Mouse (Mus musculus) lung, embryonic 14.5 days (tissue): ENCODE measurements around the gene Rdh5. TPM values are rescaled to one million over a fixed set of nuclear protein-coding genes. Genes with fewer than 3 reads are reported as not detected.

ENCODE experiments used
- ATAC-seq: fragments of 200-750 bp; cut with Nextera tagmentation; 2 replicates; pipeline ENCODE4 v1.8.0; 2017; ENCODE audit warnings: mild to moderate bottlenecking, moderate TSS enrichment, moderate library complexity; ENCODE audit not compliant: insufficient read depth
- DNase-seq: peaks from one replicate; pipeline ENCODE4 v3.0.0-alpha.2; 2015
- H3K27ac ChIP-seq: fragments of 300-500 bp; sonication (generic); 2 replicates; pipeline ENCODE4 v1.5.1; 2014; ENCODE audit warnings: low read depth, mild to moderate bottlenecking, moderate library complexity
- H3K27me3 ChIP-seq: fragments of 300-500 bp; sonication (generic); 2 replicates; pipeline ENCODE4 v1.6.1; 2014; ENCODE audit warnings: low read length, control low read depth; ENCODE audit not compliant: insufficient read depth
- H3K36me3 ChIP-seq: fragments of 300-500 bp; sonication (generic); 2 replicates; pipeline ENCODE4 v1.6.1; 2014; ENCODE audit warnings: control low read depth; ENCODE audit not compliant: insufficient read depth
- H3K4me1 ChIP-seq: fragments of 300-500 bp; sonication (generic); 2 replicates; pipeline ENCODE4 v1.6.1; 2014; ENCODE audit warnings: antibody characterized with exemption, control low read depth; ENCODE audit not compliant: insufficient read depth
- H3K4me2 ChIP-seq: fragments of 300-500 bp; sonication (generic); 2 replicates; pipeline ENCODE4 v1.6.1; 2014; ENCODE audit warnings: mild to moderate bottlenecking
- H3K4me3 ChIP-seq: fragments of 300-500 bp; sonication (generic); 2 replicates; pipeline ENCODE4 v1.5.1; 2014; ENCODE audit warnings: low read depth, low read length
- H3K9ac ChIP-seq: fragments of 300-500 bp; sonication (generic); 2 replicates; pipeline ENCODE4 v1.6.1; 2014
- H3K9me3 ChIP-seq: fragments of 300-500 bp; sonication (generic); 2 replicates; pipeline ENCODE4 v1.6.1; 2016; ENCODE audit warnings: low read depth, low read length, control low read depth
- CTCF ChIP-seq: IDR thresholded peaks from 2 replicates; pipeline ENCODE4 v1.5.1; 2016; ENCODE audit warnings: antibody characterized with exemption, low read depth
- WGBS: fragments of 180-500 bp; shearing (Covaris S2); extraction: QIAGEN DNeasy Blood & Tissue Kit; methylation state at CpG from one replicate; pipeline ENCODE4 v1.1.7; 2014; 5-methylcytosine and 5-hydroxymethylcytosine counted together
- polyA plus RNA-seq: library from polyadenylated mRNA; unstranded; fragments of >200 nt; fragmentation: Nextera tagmentation; extraction: Ambion mirVana; gene quantifications from 2 replicates; pipeline ENCODE4 v1.2.1, GENCODE M21; 2014

The Rdh5 gene
- polyA plus RNA-seq, 1 experiment from 2014 or later: 12.5 TPM

DNA sequence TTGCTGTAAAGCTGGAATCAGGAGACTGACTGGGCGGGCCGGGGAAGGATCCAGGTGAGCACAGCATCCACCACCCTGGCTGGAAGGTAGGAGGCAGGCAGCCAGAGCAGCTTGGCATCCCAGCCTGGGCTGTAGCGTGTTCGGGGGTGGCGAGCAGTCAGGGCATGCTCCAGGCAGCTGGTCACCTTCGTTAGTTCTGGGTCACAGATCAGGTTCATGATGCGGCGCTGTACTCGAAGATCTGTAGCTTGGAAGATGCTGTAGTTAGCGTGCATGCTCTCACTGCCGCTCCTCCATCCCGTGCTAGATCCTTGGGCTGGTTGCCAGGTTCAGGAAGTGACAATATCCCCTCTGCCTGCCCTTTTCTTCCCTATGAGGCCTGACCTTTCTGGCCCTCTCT, 9.0 kb downstream of the Rdh5 start:
- ATAC-seq (no peak), DNase-seq (no peak)
- no peak for TF ChIP-seq CTCF
- Histone ChIP-seq H3K4me3 (no peak overlapping the region), H3K27me3 (no peaks in the 10 kb centered on the region), H3K9me3 (no peaks in the 10 kb centered on the region), H3K4me1 (peaks cover 4% of the 10 kb centered on the region; the same call in 1 of the 2 replicates), H3K4me2 (no peak overlapping the region), H3K9ac (no peak overlapping the region), H3K27ac (no peak overlapping the region), H3K36me3 (peaks cover 58% of the 10 kb centered on the region)
- WGBS: 90% methylated on average over 12 of the region's 12 CpGs

GRCm38 (mm10) chr10:128913219-128913618, 9.5 kb downstream of the Rdh5 start:
- Histone ChIP-seq H3K27me3 (no peaks in the 10 kb centered on the region), H3K4me2 (no peak overlapping the region), H3K9ac (no peak overlapping the region), H3K9me3 (no peaks in the 10 kb centered on the region), H3K36me3 (peaks cover 54% of the 10 kb centered on the region), H3K27ac (no peak overlapping the region), H3K4me3 (no peak overlapping the region), H3K4me1 (peaks cover 4% of the 10 kb centered on the region; the same call in 1 of the 2 replicates)
- ATAC-seq (no peak), DNase-seq (peak; percentile 97)
- TF ChIP-seq CTCF: peak; percentile 98
- 7% methylated on average over 5 of the region's 5 CpGs for WGBS

GRCm38 (mm10) chr10:128912791-128913190, 9.9 kb downstream of the Rdh5 start:
- TF ChIP-seq CTCF: no peak
- Histone ChIP-seq H3K27me3 (no peaks in the 10 kb centered on the region), H3K4me1 (peaks cover 4% of the 10 kb centered on the region; the same call in 1 of the 2 replicates), H3K9ac (no peak overlapping the region), H3K4me2 (no peak overlapping the region), H3K36me3 (peaks cover 50% of the 10 kb centered on the region), H3K4me3 (no peak overlapping the region), H3K9me3 (no peaks in the 10 kb centered on the region), H3K27ac (no peak overlapping the region)
- DNase-seq: no peak
- 74% methylated on average over 4 of the region's 4 CpGs for WGBS
- ATAC-seq: no peak

DNA sequence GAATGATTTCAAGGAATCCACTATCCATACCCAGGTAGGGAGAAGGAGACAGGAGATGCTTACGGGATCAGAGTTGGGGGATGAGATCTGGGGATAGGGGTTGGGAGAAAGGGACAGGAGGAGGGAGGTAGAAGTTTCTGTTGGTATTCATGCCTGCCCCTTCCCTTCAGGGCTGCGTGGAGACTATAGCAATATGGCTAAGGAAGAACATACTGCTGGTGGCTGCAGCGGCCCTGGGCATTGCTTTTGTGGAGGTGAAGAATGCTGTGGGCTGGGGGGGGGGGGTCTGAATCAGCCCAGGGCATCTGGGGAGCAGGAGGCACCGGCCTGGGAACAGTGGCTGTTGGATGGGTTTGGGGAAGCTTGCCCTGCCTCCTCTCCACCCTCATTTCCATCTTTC, 10.4 kb downstream of the Rdh5 start:
- H3K4me2 ChIP-seq: no peak overlapping the region
- no peaks in the 10 kb centered on the region for H3K27me3 ChIP-seq
- peaks cover 4% of the 10 kb centered on the region; the same call in 1 of the 2 replicates for H3K4me1 ChIP-seq
- DNase-seq (no peak), ATAC-seq (no peak)
- H3K27ac ChIP-seq: no peak overlapping the region
- H3K9ac ChIP-seq: no peak overlapping the region
- no peak overlapping the region for H3K4me3 ChIP-seq
- H3K9me3 ChIP-seq: no peaks in the 10 kb centered on the region
- TF ChIP-seq CTCF: no peak
- WGBS: 77% methylated on average over 4 of the region's 4 CpGs
- H3K36me3 ChIP-seq: peaks cover 45% of the 10 kb centered on the region

DNA sequence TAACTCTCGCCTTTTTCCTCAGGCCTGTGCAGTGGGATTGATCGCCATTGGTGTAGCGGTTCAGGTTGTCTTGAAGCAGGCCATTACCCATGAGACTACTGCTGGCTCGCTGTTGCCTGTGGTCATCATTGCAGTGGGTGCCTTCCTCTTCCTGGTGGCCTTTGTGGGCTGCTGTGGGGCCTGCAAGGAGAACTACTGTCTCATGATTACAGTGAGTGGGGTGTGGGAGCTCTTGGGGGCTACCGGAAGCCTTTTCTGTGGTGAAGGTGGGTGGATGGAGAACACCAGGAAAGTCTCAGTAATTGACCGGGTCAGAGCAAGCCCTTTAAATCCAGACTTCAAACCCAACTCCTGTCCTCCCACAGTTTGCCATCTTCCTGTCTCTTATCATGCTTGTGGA, 11.3 kb downstream of the Rdh5 start:
- no peak for ATAC-seq
- TF ChIP-seq CTCF: no peak
- Histone ChIP-seq H3K27ac (no peak overlapping the region), H3K36me3 (peaks cover 36% of the 10 kb centered on the region), H3K27me3 (no peaks in the 10 kb centered on the region), H3K4me2 (peak overlapping the region; percentile 74), H3K9ac (no peak overlapping the region), H3K4me3 (peak overlapping the region; percentile 86; the same call in 1 of the 2 replicates), H3K9me3 (no peaks in the 10 kb centered on the region), H3K4me1 (peaks cover 4% of the 10 kb centered on the region; the same call in 1 of the 2 replicates)
- DNase-seq: no peak
- WGBS: 86% methylated on average over 6 of the region's 6 CpGs

GRCm38 (mm10) chr10:128910066-128910841, 12.4 kb downstream of the Rdh5 start:
- H3K4me1 ChIP-seq: peaks cover 4% of the 10 kb centered on the region; the same call in 1 of the 2 replicates
- H3K9ac ChIP-seq: peak overlapping the region; percentile 96
- H3K4me2 ChIP-seq: peak overlapping the region; percentile 74
- DNase-seq (peak; percentile 76), ATAC-seq (peak; percentile 44)
- H3K9me3 ChIP-seq: no peaks in the 10 kb centered on the region
- peak overlapping the region; percentile 86 for H3K4me3 ChIP-seq
- peak overlapping the region; percentile 92 for H3K27ac ChIP-seq
- H3K36me3 ChIP-seq: peaks cover 30% of the 10 kb centered on the region
- H3K27me3 ChIP-seq: no peaks in the 10 kb centered on the region
- 1% methylated on average over 64 of the region's 66 CpGs for WGBS
- TF ChIP-seq CTCF: no peak

DNA sequence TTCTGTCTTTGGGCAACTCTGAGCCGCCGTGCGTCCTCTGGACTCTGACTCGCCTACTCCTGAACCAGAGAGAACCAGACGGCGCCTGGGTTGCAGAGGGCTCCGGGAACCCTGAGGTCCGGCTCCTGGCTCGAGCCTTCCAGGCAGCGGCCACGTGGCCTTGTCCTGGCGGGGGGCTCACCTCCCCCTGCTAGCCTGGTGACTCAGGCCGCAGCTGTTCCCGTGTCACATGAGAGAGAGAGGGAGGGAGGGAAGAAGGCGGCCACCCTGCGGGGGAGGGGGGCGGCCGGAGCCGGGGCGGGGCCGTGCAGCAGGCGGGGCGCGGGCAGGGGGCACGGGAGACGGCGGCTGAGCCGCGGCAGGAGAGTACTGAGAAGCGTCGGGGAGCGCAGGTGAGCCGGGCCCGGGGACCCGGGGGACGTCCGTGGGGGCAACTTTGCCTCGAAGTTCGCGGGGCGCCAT, 13.1 kb downstream of the Rdh5 start:
- ATAC-seq (peak; percentile 84), DNase-seq (peak; percentile 92)
- H3K4me2 ChIP-seq: peak overlapping the region; percentile 74
- TF ChIP-seq CTCF: no peak
- peak overlapping the region; percentile 96 for H3K9ac ChIP-seq
- peak overlapping the region; percentile 92 for H3K27ac ChIP-seq
- H3K36me3 ChIP-seq: peaks cover 24% of the 10 kb centered on the region
- H3K9me3 ChIP-seq: no peaks in the 10 kb centered on the region
- H3K27me3 ChIP-seq: no peaks in the 10 kb centered on the region
- H3K4me3 ChIP-seq: peak overlapping the region; percentile 86
- peaks cover 4% of the 10 kb centered on the region; the same call in 1 of the 2 replicates for H3K4me1 ChIP-seq
- under 1% methylated on average over 41 of the region's 41 CpGs for WGBS
